In genomic region chr4:62410325-62410724, GRCm38 (mm10) we compare ENCODE assay signal across 11 mouse cellular contexts. TPM values are rescaled to one million over a fixed set of nuclear protein-coding genes. Genes with fewer than 3 reads are reported as not detected.
DNase-seq lines count a peak whose midpoint lies in the region; ATAC-seq and TF ChIP-seq lines count a peak whose summit lies in the region.
"Had no signal": no experiment of that assay in that cellular context is flagged by ENCODE, and none has a peak within 500 bp of the region (broad histone marks: within the 10 kb centered on the region; RNA-seq: fewer than 3 reads in every experiment).

No protein-coding gene starts in this region.

- peaks cover 10% of the 10 kb centered on the region; the same call in 1 of the 2 replicates for H3K4me1 ChIP-seq in kidney, postnatal 0 days (replicated peaks; ENCODE audit: insufficient read depth, low read length)
- H3K4me1 ChIP-seq in embryonic fibroblast, embryonic 13.5 days (ENCODE audit: control insufficient read depth, insufficient read depth, low read length): no peaks in the 10 kb centered on the region
- peaks cover 27% of the 10 kb centered on the region for H3K4me1 ChIP-seq in hindbrain, embryonic 16.5 days (ENCODE audit: control insufficient read depth, insufficient read depth, low read depth, low read length)
- peaks cover 35% of the 10 kb centered on the region for H3K4me1 ChIP-seq in midbrain, embryonic 15.5 days

- no peak for DNase-seq in kidney, postnatal 0 days (ENCODE audit: low spot score)
- DNase-seq in kidney, postnatal 10 days: no peak
- DNase-seq in embryo, embryonic 9.5 days (ENCODE audit: extremely low spot score): no peak
- no peak for DNase-seq in layer of hippocampus, postnatal 36 days
- DNase-seq in left cerebral cortex, postnatal 4 days: no peak
- DNase-seq: kidney, postnatal 4 days had no signal

- H3K27ac ChIP-seq in kidney, postnatal 0 days: no peak overlapping the region
- H3K27ac ChIP-seq in embryonic fibroblast, embryonic 13.5 days (ENCODE audit: insufficient read depth, low read length): no peak overlapping the region
- H3K27ac ChIP-seq in hindbrain, embryonic 16.5 days (ENCODE audit: low read depth, low read length): no peak overlapping the region
- H3K27ac ChIP-seq in midbrain, embryonic 15.5 days: no peak overlapping the region

- H3K36me3 ChIP-seq in kidney, postnatal 0 days (ENCODE audit: insufficient read depth, low read length): peaks cover 23% of the 10 kb centered on the region
- peaks cover 17% of the 10 kb centered on the region for H3K36me3 ChIP-seq in hindbrain, embryonic 16.5 days (ENCODE audit: control insufficient read depth, insufficient read depth, low read length)
- H3K36me3 ChIP-seq in midbrain, embryonic 15.5 days (replicated peaks): peaks cover 15% of the 10 kb centered on the region

- H3K4me2 ChIP-seq in kidney, postnatal 0 days (ENCODE audit: low read length): peak overlapping the region; percentile 69
- H3K4me2 ChIP-seq in hindbrain, embryonic 16.5 days (ENCODE audit: low read length): peak overlapping the region; percentile 69
- H3K4me2 ChIP-seq in midbrain, embryonic 15.5 days: peak overlapping the region; percentile 67; the same call in 1 of the 2 replicates

- intact Hi-C loops in left cerebral cortex, postnatal 4 days (cut with DNase I): no loop called here

- no peak overlapping the region for H3K9ac ChIP-seq in kidney, postnatal 0 days (ENCODE audit: low read depth, low read length)
- H3K9ac ChIP-seq in hindbrain, embryonic 16.5 days (ENCODE audit: low read depth, low read length): no peak overlapping the region
- no peak overlapping the region; the same call in 1 of the 2 replicates for H3K9ac ChIP-seq in midbrain, embryonic 15.5 days

- no peak overlapping the region for H3K4me3 ChIP-seq in kidney, postnatal 0 days (replicated peaks; ENCODE audit: low read depth, low read length)
- H3K4me3 ChIP-seq in embryonic fibroblast, embryonic 13.5 days (ENCODE audit: insufficient read depth, low read length): peak overlapping the region; percentile 90
- H3K4me3 ChIP-seq in hindbrain, embryonic 16.5 days (ENCODE audit: low read length): no peak overlapping the region
- no peak overlapping the region for H3K4me3 ChIP-seq in midbrain, embryonic 15.5 days

- no peak for TF ChIP-seq POLR2A in embryonic fibroblast, embryonic 13.5 days (IDR thresholded peaks at IDR 0.05; ENCODE audit: low read depth, low read length)

- no peak for TF ChIP-seq CTCF in kidney, postnatal 0 days (IDR thresholded peaks at IDR 0.05; ENCODE audit: low read depth)
- no peak for TF ChIP-seq CTCF in embryonic fibroblast, embryonic 13.5 days (IDR thresholded peaks at IDR 0.05; ENCODE audit: borderline replicate concordance, insufficient read depth, low read length)

- 80% methylated on average over 2 of the region's 2 CpGs for WGBS in kidney, postnatal 0 days
- 91% methylated on average over 2 of the region's 2 CpGs for whole genome bisulfite sequencing in hindbrain, embryonic 16.5 days
- WGBS in midbrain, embryonic 15.5 days: 88% methylated on average over 2 of the region's 2 CpGs

- H3K9me3 ChIP-seq in kidney, postnatal 0 days (replicated peaks; ENCODE audit: low read length): no peaks in the 10 kb centered on the region
- H3K9me3 ChIP-seq in hindbrain, embryonic 16.5 days (ENCODE audit: control insufficient read depth, low read length): no peaks in the 10 kb centered on the region
- no peaks in the 10 kb centered on the region for H3K9me3 ChIP-seq in midbrain, embryonic 15.5 days

- no peak for ATAC-seq in kidney, postnatal 0 days (replicated peaks; ENCODE audit: low FRiP score, low read depth)
- ATAC-seq in hindbrain, embryonic 16.5 days: no peak
- ATAC-seq in midbrain, embryonic 15.5 days (replicated peaks): no peak
- ATAC-seq: Patski had no signal

- H3K27me3 ChIP-seq in kidney, postnatal 0 days (ENCODE audit: insufficient read depth, low read length): no peaks in the 10 kb centered on the region
- no peaks in the 10 kb centered on the region for H3K27me3 ChIP-seq in hindbrain, embryonic 16.5 days (replicated peaks; ENCODE audit: control insufficient read depth, insufficient read depth, low read length)
- no peaks in the 10 kb centered on the region for H3K27me3 ChIP-seq in midbrain, embryonic 15.5 days (replicated peaks)
- H3K27me3 ChIP-seq: Patski had no signal

RNA-seq across cellular contexts. Expression of gene Prpf4, which starts 1.7 kb away (rescaled TPM):
- 14.8 and 16.1 TPM in 2 replicates for polyA plus RNA-seq in kidney, postnatal 0 days (2015; fragmentation: Nextera tagmentation; extraction: Ambion mirVana)
- 12.1 and 14.1 TPM in 2 replicates for polyA plus RNA-seq in embryonic fibroblast, embryonic 13.5 days (2011; ENCODE audit: insufficient read length, low read depth, missing spikeins)
- polyA plus RNA-seq in hindbrain, embryonic 16.5 days (2015; fragmentation: Nextera tagmentation; extraction: Ambion mirVana): 12.4 and 15.8 TPM in 2 replicates
- 15.6 and 16.5 TPM in 2 replicates for polyA plus RNA-seq in midbrain, embryonic 15.5 days (2015; fragmentation: Nextera tagmentation; extraction: Ambion mirVana)
- 10 to 100 TPM; 13.1 to 15.0 TPM for total RNA-seq in layer of hippocampus, postnatal 36 days (2021)
- 10 to 100 TPM; 14.6 to 15.4 TPM for total RNA-seq in left cerebral cortex, postnatal 4 days (2021)

RNA-seq across cellular contexts. Expression of gene Cdc26, which starts 1.9 kb away (rescaled TPM):
- polyA plus RNA-seq in kidney, postnatal 0 days (2015; fragmentation: Nextera tagmentation; extraction: Ambion mirVana): 137 and 138 TPM in 2 replicates
- polyA plus RNA-seq in embryonic fibroblast, embryonic 13.5 days (2011; ENCODE audit: insufficient read length, low read depth, missing spikeins): 61.3 and 94.3 TPM in 2 replicates
- 71.0 and 72.2 TPM in 2 replicates for polyA plus RNA-seq in hindbrain, embryonic 16.5 days (2015; fragmentation: Nextera tagmentation; extraction: Ambion mirVana)
- polyA plus RNA-seq in midbrain, embryonic 15.5 days (2015; fragmentation: Nextera tagmentation; extraction: Ambion mirVana): 75.0 and 76.5 TPM in 2 replicates
- total RNA-seq in layer of hippocampus, postnatal 36 days (2021): 10 to 100 TPM; 47.5 to 51.8 TPM
- total RNA-seq in left cerebral cortex, postnatal 4 days (2021): 10 to 100 TPM; 65.6 to 66.9 TPM

RNA-seq across cellular contexts. Expression of gene Rnf183, which starts 24.7 kb away (rescaled TPM):
- 2.4 and 2.6 TPM in 2 replicates for polyA plus RNA-seq in kidney, postnatal 0 days (2015; fragmentation: Nextera tagmentation; extraction: Ambion mirVana)
- polyA plus RNA-seq in embryonic fibroblast, embryonic 13.5 days (2011; ENCODE audit: insufficient read length, low read depth, missing spikeins): not detected in 2 replicates
- 0.29 TPM in 1 of 2 replicates, not detected in the other for polyA plus RNA-seq in hindbrain, embryonic 16.5 days (2015; fragmentation: Nextera tagmentation; extraction: Ambion mirVana)
- 0.20 and 0.21 TPM in 2 replicates for polyA plus RNA-seq in midbrain, embryonic 15.5 days (2015; fragmentation: Nextera tagmentation; extraction: Ambion mirVana)
- not detected for total RNA-seq in layer of hippocampus, postnatal 36 days (2021)
- total RNA-seq in left cerebral cortex, postnatal 4 days (2021): not detected
- total RNA-seq: monocyte, adult 5-6 weeks had no signal

RNA-seq across cellular contexts. Expression of gene Slc31a1, which starts 49.8 kb away (rescaled TPM):
- polyA plus RNA-seq in kidney, postnatal 0 days (2015; fragmentation: Nextera tagmentation; extraction: Ambion mirVana): 48.3 and 55.9 TPM in 2 replicates
- 40.8 and 46.7 TPM in 2 replicates for polyA plus RNA-seq in embryonic fibroblast, embryonic 13.5 days (2011; ENCODE audit: insufficient read length, low read depth, missing spikeins)
- 50.0 and 51.1 TPM in 2 replicates for polyA plus RNA-seq in hindbrain, embryonic 16.5 days (2015; fragmentation: Nextera tagmentation; extraction: Ambion mirVana)
- 34.6 and 36.8 TPM in 2 replicates for polyA plus RNA-seq in midbrain, embryonic 15.5 days (2015; fragmentation: Nextera tagmentation; extraction: Ambion mirVana)
- 10 to 100 TPM; 13.0 to 14.4 TPM for total RNA-seq in layer of hippocampus, postnatal 36 days (2021)
- total RNA-seq in left cerebral cortex, postnatal 4 days (2021): 10 to 100 TPM; 26.7 to 28.7 TPM

RNA-seq across cellular contexts. Expression of gene Fkbp15, which starts 50.0 kb away (rescaled TPM):
- 19.2 and 21.7 TPM in 2 replicates for polyA plus RNA-seq in kidney, postnatal 0 days (2015; fragmentation: Nextera tagmentation; extraction: Ambion mirVana)
- 33.1 and 36.9 TPM in 2 replicates for polyA plus RNA-seq in embryonic fibroblast, embryonic 13.5 days (2011; ENCODE audit: insufficient read length, low read depth, missing spikeins)
- polyA plus RNA-seq in hindbrain, embryonic 16.5 days (2015; fragmentation: Nextera tagmentation; extraction: Ambion mirVana): 22.9 and 24.6 TPM in 2 replicates
- polyA plus RNA-seq in midbrain, embryonic 15.5 days (2015; fragmentation: Nextera tagmentation; extraction: Ambion mirVana): 20.9 and 23.0 TPM in 2 replicates
- total RNA-seq in layer of hippocampus, postnatal 36 days (2021): 10 to 100 TPM; 36.9 to 41.0 TPM
- 10 to 100 TPM; 36.3 to 38.4 TPM for total RNA-seq in left cerebral cortex, postnatal 4 days (2021)
